ENCODE assay signal across 8 mouse cellular contexts in the genomic region with DNA sequence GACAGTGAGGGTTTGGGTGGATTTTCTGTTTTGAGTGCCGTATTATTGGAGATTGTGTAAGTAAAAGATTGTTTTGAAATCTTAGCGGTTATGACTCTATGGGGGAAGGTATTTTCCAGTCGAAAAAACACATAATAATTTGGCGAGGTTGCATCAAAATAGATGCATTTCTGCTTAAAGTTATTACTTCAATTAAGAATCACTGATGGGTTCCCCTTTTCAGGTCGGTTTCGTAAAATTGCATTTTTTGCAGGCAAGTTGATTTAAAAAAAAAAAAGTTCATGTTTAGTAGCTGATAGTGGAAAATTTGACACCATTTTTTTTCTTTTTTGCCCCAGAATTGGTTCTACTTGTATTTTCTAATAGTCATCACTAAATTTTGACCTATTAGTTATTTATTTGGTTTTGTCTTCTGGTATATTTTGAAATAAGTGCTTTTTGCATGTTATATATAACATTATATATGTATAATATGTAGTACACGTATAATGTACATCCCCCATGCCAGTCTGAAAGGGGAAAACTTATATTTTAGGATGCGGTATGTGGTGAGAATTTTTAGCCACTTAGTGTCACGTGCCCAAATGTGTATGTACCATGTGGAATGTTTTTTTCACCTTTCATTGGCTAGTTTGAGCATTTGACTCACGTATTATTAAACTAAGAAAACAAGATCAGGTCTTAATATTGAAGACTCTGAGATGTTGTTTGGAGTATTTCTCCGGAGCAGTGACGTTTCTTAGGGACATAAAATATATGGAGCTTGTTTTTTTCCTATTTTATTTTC. TPM values are rescaled to one million over a fixed set of nuclear protein-coding genes. Genes with fewer than 3 reads are reported as not detected.
A peak's percentile ranks its signal among the peaks of the same experiment; 100 is the strongest.
DNase-seq lines count a peak whose midpoint lies in the region; ATAC-seq and TF ChIP-seq lines count a peak whose summit lies in the region.

No protein-coding gene starts in this region.

- no peaks in the 10 kb centered on the region for H3K9me3 ChIP-seq in megakaryocyte, embryonic 14.5 days
- no peaks in the 10 kb centered on the region for H3K9me3 ChIP-seq in limb, embryonic 11.5 days (ENCODE audit: control insufficient read depth, low read length)

- no peaks in the 10 kb centered on the region for H3K27me3 ChIP-seq in megakaryocyte, embryonic 14.5 days (replicated peaks)
- no peaks in the 10 kb centered on the region for H3K27me3 ChIP-seq in limb, embryonic 11.5 days (ENCODE audit: control insufficient read depth, insufficient read depth, low read length)
- no peaks in the 10 kb centered on the region for H3K27me3 ChIP-seq in splenic B cell, adult 2 months (ENCODE audit: control insufficient read depth, insufficient read depth, low read length, poor library complexity, severe bottlenecking)

- peaks cover 70% of the 10 kb centered on the region for H3K4me1 ChIP-seq in megakaryocyte, embryonic 14.5 days
- peaks cover 5% of the 10 kb centered on the region for H3K4me1 ChIP-seq in embryonic fibroblast, embryonic 13.5 days (ENCODE audit: control insufficient read depth, insufficient read depth, low read length)
- H3K4me1 ChIP-seq in limb, embryonic 11.5 days (ENCODE audit: control insufficient read depth, insufficient read depth, low read length), result no peaks in the 10 kb centered on the region; the same call in 1 of the 2 replicates

- H3K27ac ChIP-seq in embryonic fibroblast, embryonic 13.5 days (ENCODE audit: insufficient read depth, low read length), result peak overlapping the region; percentile 99
- no peak overlapping the region; the same call in 1 of the 2 replicates for H3K27ac ChIP-seq in limb, embryonic 11.5 days (replicated peaks; ENCODE audit: low read depth, low read length)

- H3K4me3 ChIP-seq in megakaryocyte, embryonic 14.5 days (replicated peaks), result peak overlapping the region; percentile 94
- H3K4me3 ChIP-seq in embryonic fibroblast, embryonic 13.5 days (ENCODE audit: insufficient read depth, low read length), result peak overlapping the region; percentile 78
- peak overlapping the region; percentile 83 for H3K4me3 ChIP-seq in limb, embryonic 11.5 days (ENCODE audit: low read depth, low read length)

- intact Hi-C loops in left cerebral cortex, postnatal 4 days (cut with DNase I), result no loop called here

- DNase-seq in limb, embryonic 11.5 days (ENCODE audit: low spot score), result no peak
- peak; percentile 61 for DNase-seq in splenic B cell, adult 2 months (ENCODE audit: low read depth, low spot score)
- DNase-seq in layer of hippocampus, adult 11-12 months (ENCODE audit: low spot score), result no peak
- no peak for DNase-seq in gastrocnemius, postnatal 25 days
- DNase-seq in left cerebral cortex, postnatal 4 days, result no peak

- H3K4me2 ChIP-seq in limb, embryonic 11.5 days (ENCODE audit: low read depth, severe bottlenecking), result peak overlapping the region; percentile 83

- peaks cover 47% of the 10 kb centered on the region for H3K36me3 ChIP-seq in megakaryocyte, embryonic 14.5 days (replicated peaks; ENCODE audit: low read length)
- H3K36me3 ChIP-seq in limb, embryonic 11.5 days (ENCODE audit: control insufficient read depth, insufficient read depth, low read length), result no peaks in the 10 kb centered on the region; the same call in 1 of the 2 replicates
- H3K36me3 ChIP-seq in splenic B cell, adult 2 months (ENCODE audit: control insufficient read depth, insufficient read depth, low read length, poor library complexity, severe bottlenecking), result peaks cover 1% of the 10 kb centered on the region

- no peak for TF ChIP-seq CTCF in embryonic fibroblast, embryonic 13.5 days (IDR thresholded peaks at IDR 0.05; ENCODE audit: borderline replicate concordance, insufficient read depth, low read length)

- H3K9ac ChIP-seq in limb, embryonic 11.5 days (ENCODE audit: low read length), result peak overlapping the region; percentile 89

- 25% methylated on average over 12 of the region's 12 CpGs for WGBS in limb, embryonic 11.5 days

- no peak for ATAC-seq in megakaryocyte, adult 5-6 weeks (ENCODE audit: poor library complexity, severe bottlenecking)
- ATAC-seq in limb, embryonic 11.5 days (ENCODE audit: insufficient number of reproducible peaks, low FRiP score, low TSS enrichment, low read depth), result no peak

- no peak for TF ChIP-seq POLR2A in embryonic fibroblast, embryonic 13.5 days (IDR thresholded peaks at IDR 0.05; ENCODE audit: low read depth, low read length)

RNA-seq across cellular contexts. Expression of gene Tcta, which starts 1.3 kb away (rescaled TPM):
- polyA plus RNA-seq in megakaryocyte, embryonic 14.5 days (2012; ENCODE audit: insufficient read depth, low replicate concordance), result 5.1 and 6.8 TPM in 2 replicates
- total RNA-seq in megakaryocyte, adult 5-6 weeks (2015), result 16.5 and 23.8 TPM in 2 replicates
- total RNA-seq in megakaryocyte, adult 5-6 weeks (2017), result 6.2 and 8.4 TPM in 2 replicates
- polyA plus RNA-seq in embryonic fibroblast, embryonic 13.5 days (2011; ENCODE audit: insufficient read length, low read depth, missing spikeins), result 22.9 and 24.5 TPM in 2 replicates
- 14.8 and 15.8 TPM in 2 replicates for polyA plus RNA-seq in limb, embryonic 11.5 days (2014; fragmentation: Nextera tagmentation; extraction: Ambion mirVana)
- 10 to 100 TPM; 25.0 to 30.8 TPM for total RNA-seq in gastrocnemius, postnatal 25 days (2021)
- total RNA-seq in left cerebral cortex, postnatal 4 days (2021), result 10 to 100 TPM; 30.0 to 35.6 TPM

RNA-seq across cellular contexts. Expression of gene Rhoa, which starts 1.3 kb away (rescaled TPM):
- 83.3 and 92.2 TPM in 2 replicates for polyA plus RNA-seq in megakaryocyte, embryonic 14.5 days (2012; ENCODE audit: insufficient read depth, low replicate concordance)
- total RNA-seq in megakaryocyte, adult 5-6 weeks (2015), result 468 and 473 TPM in 2 replicates
- total RNA-seq in megakaryocyte, adult 5-6 weeks (2017), result 585 and 627 TPM in 2 replicates
- 575 and 590 TPM in 2 replicates for polyA plus RNA-seq in embryonic fibroblast, embryonic 13.5 days (2011; ENCODE audit: insufficient read length, low read depth, missing spikeins)
- 249 and 319 TPM in 2 replicates for polyA plus RNA-seq in limb, embryonic 11.5 days (2014; fragmentation: Nextera tagmentation; extraction: Ambion mirVana)
- 100 to 1,000 TPM; 104 to 120 TPM for total RNA-seq in gastrocnemius, postnatal 25 days (2021)
- total RNA-seq in left cerebral cortex, postnatal 4 days (2021), result 100 to 1,000 TPM; 191 to 205 TPM

RNA-seq across cellular contexts. Expression of gene Amt, which starts 10.6 kb away (rescaled TPM):
- polyA plus RNA-seq in megakaryocyte, embryonic 14.5 days (2012; ENCODE audit: insufficient read depth, low replicate concordance), result 1.9 TPM in 1 of 2 replicates, not detected in the other
- total RNA-seq in megakaryocyte, adult 5-6 weeks (2015), result 0.71 TPM in 1 of 2 replicates, not detected in the other
- total RNA-seq in megakaryocyte, adult 5-6 weeks (2017), result 0.11 TPM in 1 of 2 replicates, not detected in the other
- 2.6 and 3.7 TPM in 2 replicates for polyA plus RNA-seq in embryonic fibroblast, embryonic 13.5 days (2011; ENCODE audit: insufficient read length, low read depth, missing spikeins)
- 15.9 and 20.5 TPM in 2 replicates for polyA plus RNA-seq in limb, embryonic 11.5 days (2014; fragmentation: Nextera tagmentation; extraction: Ambion mirVana)
- total RNA-seq in gastrocnemius, postnatal 25 days (2021), result 1 to 10 TPM; 1.6 to 1.8 TPM
- total RNA-seq in left cerebral cortex, postnatal 4 days (2021), result 10 to 100 TPM; 25.0 to 26.7 TPM

RNA-seq across cellular contexts. Expression of gene Nicn1, which starts 17.0 kb away (rescaled TPM):
- not detected in 2 replicates for polyA plus RNA-seq in megakaryocyte, embryonic 14.5 days (2012; ENCODE audit: insufficient read depth, low replicate concordance)
- total RNA-seq in megakaryocyte, adult 5-6 weeks (2015), result 3.9 and 4.3 TPM in 2 replicates
- total RNA-seq in megakaryocyte, adult 5-6 weeks (2017), result 2.6 and 3.6 TPM in 2 replicates
- polyA plus RNA-seq in embryonic fibroblast, embryonic 13.5 days (2011; ENCODE audit: insufficient read length, low read depth, missing spikeins), result 36.5 and 49.6 TPM in 2 replicates
- polyA plus RNA-seq in limb, embryonic 11.5 days (2014; fragmentation: Nextera tagmentation; extraction: Ambion mirVana), result 36.7 and 49.1 TPM in 2 replicates
- 10 to 100 TPM in 1 of 2 experiments, 1 to 10 TPM in 1; 8.2 to 12.1 TPM for total RNA-seq in gastrocnemius, postnatal 25 days (2021)
- total RNA-seq in left cerebral cortex, postnatal 4 days (2021), result 100 to 1,000 TPM; 101 to 118 TPM

RNA-seq across cellular contexts. Expression of gene Gpx1, which starts 31.5 kb away (rescaled TPM):
- 49.9 and 236 TPM in 2 replicates for polyA plus RNA-seq in megakaryocyte, embryonic 14.5 days (2012; ENCODE audit: insufficient read depth, low replicate concordance)
- 2,393 and 2,822 TPM in 2 replicates for total RNA-seq in megakaryocyte, adult 5-6 weeks (2015)
- 1,668 and 1,978 TPM in 2 replicates for total RNA-seq in megakaryocyte, adult 5-6 weeks (2017)
- 328 and 399 TPM in 2 replicates for polyA plus RNA-seq in embryonic fibroblast, embryonic 13.5 days (2011; ENCODE audit: insufficient read length, low read depth, missing spikeins)
- 798 and 887 TPM in 2 replicates for polyA plus RNA-seq in limb, embryonic 11.5 days (2014; fragmentation: Nextera tagmentation; extraction: Ambion mirVana)
- 10 to 100 TPM; 74.4 to 92.9 TPM for total RNA-seq in gastrocnemius, postnatal 25 days (2021)
- 100 to 1,000 TPM; 113 to 116 TPM for total RNA-seq in left cerebral cortex, postnatal 4 days (2021)

Comparison
In these comparisons a context has a peak if more than half of its experiments do, and no peak if none do; other contexts are left out.
1. RNA of gene Amt, which starts 10.6 kb away (total RNA-seq): 25.0 to 26.7 TPM in left cerebral cortex, postnatal 4 days; 1.6 to 1.8 TPM in gastrocnemius, postnatal 25 days and 0.11 to 0.71 TPM in megakaryocyte, adult 5-6 weeks; every median in the first group is over 4 times any median in the second.
2. Peak in every context shown above with its lines, with median percentiles within 50 percentile points of each other: H3K4me3 ChIP-seq.